ENCODE assay signal across 22 mouse cellular contexts in the genomic region with DNA sequence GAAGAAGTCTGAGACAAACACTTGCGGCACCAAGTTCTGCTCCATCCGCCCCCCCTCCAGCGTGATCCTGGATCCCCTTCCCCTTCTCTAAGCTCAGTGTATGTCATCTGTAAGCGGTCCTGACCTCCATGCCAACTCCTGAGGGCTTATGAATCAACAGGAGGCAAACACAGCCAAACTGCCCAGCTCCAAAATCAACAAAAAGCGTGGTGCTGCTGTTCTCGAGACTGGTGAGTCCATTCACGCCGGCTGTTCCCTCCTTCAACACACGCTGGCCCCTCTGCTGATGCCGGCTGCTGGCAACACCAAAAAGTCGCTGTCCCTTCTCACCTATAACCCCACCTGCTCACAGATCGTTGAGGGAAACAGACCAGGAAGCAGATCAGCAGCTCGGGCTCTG.
DNase-seq lines count a peak whose midpoint lies in the region; ATAC-seq and TF ChIP-seq lines count a peak whose summit lies in the region.
"Had no signal": no experiment of that assay in that cellular context is flagged by ENCODE, and none has a peak within 500 bp of the region (broad histone marks: within the 10 kb centered on the region; RNA-seq: fewer than 3 reads in every experiment).

No protein-coding gene starts in this region.

- H3K27me3 ChIP-seq in kidney, adult 2 months (replicated peaks; ENCODE audit: control insufficient read depth, insufficient read depth, low read length), result no peaks in the 10 kb centered on the region
- no peaks in the 10 kb centered on the region for H3K27me3 ChIP-seq in lung, postnatal 0 days (replicated peaks; ENCODE audit: insufficient read depth, low read length)
- H3K27me3 ChIP-seq: embryonic facial prominence, embryonic 12.5 days; heart, embryonic 13.5 days; hindbrain, embryonic 15.5 days; limb, embryonic 12.5 days; liver, embryonic 15.5 days had no signal

- no peak overlapping the region for H3K4me2 ChIP-seq in lung, postnatal 0 days (replicated peaks; ENCODE audit: low read depth, low read length)
- H3K4me2 ChIP-seq: embryonic facial prominence, embryonic 12.5 days; heart, embryonic 13.5 days; hindbrain, embryonic 15.5 days; limb, embryonic 12.5 days; liver, embryonic 15.5 days had no signal

- no peak for DNase-seq in kidney, adult 2 months
- DNase-seq in kidney, postnatal 14 days, result no peak
- peak; percentile 26 for DNase-seq in lung, adult 2 months
- no peak for DNase-seq in lung, postnatal 4 days
- DNase-seq in lung, postnatal 0 days (ENCODE audit: low spot score), result no peak
- DNase-seq in layer of hippocampus, postnatal 10 days (ENCODE audit: low spot score in 2 of 2), result no peak
- DNase-seq in T-cell, adult 2 months (ENCODE audit: low spot score), result no peak
- DNase-seq: cerebellum, adult 11-12 months; cerebellum, adult 9-11 months; layer of hippocampus, adult 9-11 months; right cerebral cortex, adult 18-20 months; thymus, adult 18-20 months; thymus, postnatal 36 days had no signal

- 45% methylated on average over 13 of the region's 13 CpGs for WGBS in kidney, adult 2 months
- 42% methylated on average over 13 of the region's 13 CpGs for WGBS in lung, adult 2 months
- WGBS in lung, postnatal 0 days, result 38% methylated on average over 13 of the region's 13 CpGs

- no peak for TF ChIP-seq POLR2A in kidney, adult 2 months (IDR thresholded peaks at IDR 0.05; ENCODE audit: low read depth, low read length)
- peak; percentile 19; the same call in 1 of the 2 replicates for TF ChIP-seq POLR2A in lung, adult 2 months (IDR thresholded peaks at IDR 0.05; ENCODE audit: borderline replicate concordance, extremely low read depth, low read depth, low read length)

- no peak for TF ChIP-seq EP300 in lung, postnatal 0 days (IDR thresholded peaks at IDR 0.05)

- H3K27ac ChIP-seq in kidney, adult 2 months (ENCODE audit: insufficient read depth, low read depth, low read length), result peak overlapping the region; percentile 85
- peak overlapping the region; percentile 77 for H3K27ac ChIP-seq in lung, postnatal 0 days (ENCODE audit: low read length)
- H3K27ac ChIP-seq: embryonic facial prominence, embryonic 12.5 days; hindbrain, embryonic 15.5 days; limb, embryonic 12.5 days; liver, embryonic 15.5 days had no signal

- ATAC-seq in lung, postnatal 0 days, result no peak
- ATAC-seq: CD4-positive, CD25-positive, alpha-beta regulatory T cell, adult 4 months; forebrain, embryonic 14.5 days; inflammation-experienced regulatory T-cells, adult 6 months; midbrain, embryonic 16.5 days had no signal

- H3K9me3 ChIP-seq in lung, postnatal 0 days (ENCODE audit: low read length), result no peaks in the 10 kb centered on the region
- H3K9me3 ChIP-seq: embryonic facial prominence, embryonic 12.5 days; heart, embryonic 13.5 days; hindbrain, embryonic 15.5 days; limb, embryonic 12.5 days; liver, embryonic 15.5 days had no signal

- no peak overlapping the region for H3K9ac ChIP-seq in lung, postnatal 0 days (replicated peaks; ENCODE audit: low read depth)
- H3K9ac ChIP-seq: embryonic facial prominence, embryonic 12.5 days; heart, embryonic 13.5 days; hindbrain, embryonic 15.5 days; limb, embryonic 12.5 days; liver, embryonic 15.5 days had no signal

- no peak for TF ChIP-seq CTCF in kidney, adult 2 months (conservative IDR thresholded peaks at IDR 0.05; ENCODE audit: insufficient read depth, insufficient read length, low read depth, low read length)
- TF ChIP-seq CTCF in lung, adult 2 months (IDR thresholded peaks at IDR 0.05; ENCODE audit: insufficient read depth, low read length), result no peak
- TF ChIP-seq CTCF in lung, postnatal 0 days (IDR thresholded peaks at IDR 0.05), result no peak

- H3K4me1 ChIP-seq in kidney, adult 2 months (ENCODE audit: control insufficient read depth, insufficient read depth, low read length), result peaks cover 8% of the 10 kb centered on the region; the same call in 1 of the 2 replicates
- peaks cover 13% of the 10 kb centered on the region for H3K4me1 ChIP-seq in lung, adult 2 months (ENCODE audit: control insufficient read depth, insufficient read depth, low read length)
- H3K4me1 ChIP-seq in lung, postnatal 0 days (ENCODE audit: insufficient read depth, low read depth, low read length), result peaks cover 4% of the 10 kb centered on the region
- H3K4me1 ChIP-seq: hindbrain, embryonic 15.5 days; liver, embryonic 15.5 days had no signal

- no peak overlapping the region for H3K4me3 ChIP-seq in kidney, adult 2 months (ENCODE audit: insufficient read depth, low read depth, low read length)
- H3K4me3 ChIP-seq in lung, adult 2 months (replicated peaks; ENCODE audit: extremely low read depth, low read depth, low read length), result no peak overlapping the region
- no peak overlapping the region for H3K4me3 ChIP-seq in lung, postnatal 0 days (ENCODE audit: low read depth, low read length)
- H3K4me3 ChIP-seq: embryonic facial prominence, embryonic 12.5 days; heart, embryonic 13.5 days; hindbrain, embryonic 15.5 days; limb, embryonic 12.5 days; liver, embryonic 15.5 days had no signal

- no peaks in the 10 kb centered on the region for H3K36me3 ChIP-seq in kidney, adult 2 months (ENCODE audit: control insufficient read depth, insufficient read depth, low read length)
- no peaks in the 10 kb centered on the region for H3K36me3 ChIP-seq in lung, postnatal 0 days (ENCODE audit: insufficient read depth, low read length)
- H3K36me3 ChIP-seq: embryonic facial prominence, embryonic 12.5 days; heart, embryonic 13.5 days; hindbrain, embryonic 15.5 days; limb, embryonic 12.5 days; liver, embryonic 15.5 days had no signal
